Mouse (Mus musculus) embryonic fibroblast, embryonic 13.5 days (primary cell): Measurements from ENCODE around the gene Hexa.

Source experiments
- CTCF ChIP-seq: IDR thresholded peaks from 2 replicates; pipeline ENCODE4 v1.5.1; 2011; ENCODE audit warnings: mild to moderate bottlenecking, control low read depth, low read length, moderate library complexity, borderline replicate concordance; ENCODE audit not compliant: insufficient read depth
- POLR2A ChIP-seq: IDR thresholded peaks from 2 replicates; pipeline ENCODE4 v1.6.1; 2011; ENCODE audit warnings: low read depth, mild to moderate bottlenecking, control low read depth, low read length, moderate library complexity

- no peak for TF ChIP-seq CTCF
- TF ChIP-seq POLR2A = no peak
These were observed 32.5 kb downstream of the Hexa start for GRCm38 (mm10) chr9:59571852-59572251.
